Mouse (Mus musculus) erythroblast, embryonic 14.5 days (primary cell): ENCODE measurements around the gene Nek11.

ENCODE experiments used
- GATA1 ChIP-seq: IDR thresholded peaks from 2 replicates; pipeline ENCODE4 v1.6.1; 2012; ENCODE audit warnings: low read length, inconsistent platforms, mixed read lengths
- TAL1 ChIP-seq: IDR thresholded peaks from 3 replicates; pipeline ENCODE4 v1.6.1; 2012; ENCODE audit warnings: low read length, inconsistent platforms, mixed read lengths

DNA sequence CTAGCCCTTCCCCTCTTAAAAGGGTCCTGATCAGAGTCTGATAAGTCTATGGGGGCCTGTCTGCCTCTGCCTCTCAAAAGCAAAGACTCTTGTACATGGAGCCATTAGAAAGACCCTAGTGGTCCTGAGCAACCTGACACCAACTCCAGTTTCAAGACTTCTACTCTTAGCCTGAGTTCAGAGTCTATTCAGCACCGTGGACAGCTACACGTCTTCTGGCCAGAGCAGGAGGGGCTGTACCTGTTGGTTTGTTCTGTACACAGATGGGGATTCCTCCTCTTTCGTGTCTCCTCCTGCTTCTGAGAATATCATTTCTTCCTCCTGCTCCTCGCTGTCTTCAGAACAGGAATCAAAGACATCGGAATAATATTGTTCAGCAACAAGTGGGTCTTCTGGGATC, 151.3 kb downstream of the Nek11 start:
- no peak for TF ChIP-seq GATA1
- no peak for TF ChIP-seq TAL1
